Mouse (Mus musculus) embryonic facial prominence, embryonic 14.5 days (tissue): Measurements from ENCODE around the gene 4933428G20Rik. TPM values are rescaled to one million over a fixed set of nuclear protein-coding genes. Genes with fewer than 3 reads are reported as not detected.

Source experiments
- ATAC-seq: fragments of 200-750 bp; cut with Nextera tagmentation; 2 replicates; pipeline ENCODE4 v1.8.0; 2017; ENCODE audit warnings: low read depth, moderate number of reproducible peaks, moderate TSS enrichment
- DNase-seq: peaks from one replicate; pipeline ENCODE4 v3.0.0-alpha.2; 2015; ENCODE audit warnings: low spot score
- H3K27ac ChIP-seq: fragments of 300-500 bp; sonication (generic); replicated peaks from 2 replicates; pipeline ENCODE4 v1.5.1; 2014; ENCODE audit warnings: low read depth, mild to moderate bottlenecking, low read length, moderate library complexity
- H3K27me3 ChIP-seq: fragments of 300-500 bp; sonication (generic); replicated peaks from 2 replicates; pipeline ENCODE4 v1.6.1; 2014; ENCODE audit warnings: low read length; ENCODE audit not compliant: control insufficient read depth, insufficient read depth
- H3K36me3 ChIP-seq: fragments of 300-500 bp; sonication (generic); 2 replicates; pipeline ENCODE4 v1.6.1; 2014; ENCODE audit warnings: low read length, mixed read lengths; ENCODE audit not compliant: control insufficient read depth, insufficient read depth
- H3K4me1 ChIP-seq: fragments of 300-500 bp; sonication (generic); 2 replicates; pipeline ENCODE4 v1.6.1; 2014; ENCODE audit warnings: antibody characterized with exemption, low read length; ENCODE audit not compliant: control insufficient read depth, insufficient read depth
- H3K4me2 ChIP-seq: fragments of 300-500 bp; sonication (generic); 2 replicates; pipeline ENCODE4 v1.6.1; 2014; ENCODE audit warnings: low read depth, mild to moderate bottlenecking, low read length, moderate library complexity, mixed read lengths
- H3K4me3 ChIP-seq: fragments of 300-500 bp; sonication (generic); 2 replicates; pipeline ENCODE4 v1.5.1; 2014; ENCODE audit warnings: low read depth, mild to moderate bottlenecking, low read length
- H3K9ac ChIP-seq: fragments of 300-500 bp; sonication (generic); 2 replicates; pipeline ENCODE4 v1.6.1; 2014; ENCODE audit warnings: low read depth, mild to moderate bottlenecking, low read length, moderate library complexity, mixed read lengths
- H3K9me3 ChIP-seq: fragments of 300-500 bp; sonication (generic); 2 replicates; pipeline ENCODE4 v1.6.1; 2016; ENCODE audit warnings: low read length; ENCODE audit not compliant: control insufficient read depth
- WGBS: fragments of 180-500 bp; shearing (Covaris S2); extraction: QIAGEN DNeasy Blood & Tissue Kit; methylation state at CpG from one replicate; pipeline ENCODE4 v1.1.7; 2014; 5-methylcytosine and 5-hydroxymethylcytosine counted together
- polyA plus RNA-seq: library from polyadenylated mRNA; unstranded; fragments of >200 nt; fragmentation: Nextera tagmentation; extraction: Ambion mirVana; gene quantifications from 2 replicates; pipeline ENCODE4 v1.2.1, GENCODE M21; 2014

The 4933428G20Rik gene
- polyA plus RNA-seq, 1 experiment from 2014 or later = 0.13 TPM

DNA sequence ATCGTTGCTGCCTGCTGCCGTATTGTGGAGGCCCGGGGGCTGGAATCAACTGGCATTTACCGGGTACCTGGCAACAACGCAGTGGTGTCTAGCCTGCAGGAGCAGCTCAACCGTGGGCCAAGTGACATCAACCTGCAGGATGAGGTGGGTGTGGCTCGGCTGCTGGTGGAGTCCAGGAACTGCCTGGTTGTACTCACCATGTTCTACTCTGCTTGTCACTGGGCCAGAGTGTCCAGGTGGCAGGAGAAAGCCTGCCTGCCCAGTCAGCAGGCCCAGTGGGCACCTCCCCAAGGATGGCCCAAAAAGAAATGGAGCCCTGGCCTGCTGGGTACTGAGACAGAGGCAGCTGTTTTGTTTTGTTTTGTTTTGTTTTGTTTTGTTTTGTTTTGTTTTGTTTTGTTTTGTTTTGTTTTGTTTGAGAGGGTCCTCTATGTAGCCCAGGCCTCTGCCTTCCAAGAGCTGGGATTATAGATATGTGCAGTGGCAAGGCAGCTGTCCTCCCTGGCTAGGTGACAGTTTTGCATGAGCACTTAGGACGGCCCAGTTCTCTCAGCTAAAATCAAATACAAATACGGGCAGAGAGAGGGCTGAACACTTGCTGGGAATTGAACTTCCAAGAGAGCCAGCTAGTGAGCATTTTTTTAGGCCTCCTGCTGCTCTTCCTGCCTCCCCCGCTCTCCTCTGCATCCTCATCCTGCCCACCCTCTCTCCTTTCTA is 33.5 kb downstream of the 4933428G20Rik start:
- no peak for ATAC-seq
- H3K27ac ChIP-seq = no peak overlapping the region
- no peaks in the 10 kb centered on the region for H3K27me3 ChIP-seq
- no peaks in the 10 kb centered on the region for H3K4me1 ChIP-seq
- H3K4me2 ChIP-seq = no peak overlapping the region
- no peak for DNase-seq
- H3K9me3 ChIP-seq = no peaks in the 10 kb centered on the region
- 80% methylated on average over 10 of the region's 10 CpGs for WGBS
- peak overlapping the region; percentile 14; the same call in 1 of the 2 replicates for H3K9ac ChIP-seq
- no peak overlapping the region for H3K4me3 ChIP-seq
- H3K36me3 ChIP-seq = peaks cover 93% of the 10 kb centered on the region

DNA sequence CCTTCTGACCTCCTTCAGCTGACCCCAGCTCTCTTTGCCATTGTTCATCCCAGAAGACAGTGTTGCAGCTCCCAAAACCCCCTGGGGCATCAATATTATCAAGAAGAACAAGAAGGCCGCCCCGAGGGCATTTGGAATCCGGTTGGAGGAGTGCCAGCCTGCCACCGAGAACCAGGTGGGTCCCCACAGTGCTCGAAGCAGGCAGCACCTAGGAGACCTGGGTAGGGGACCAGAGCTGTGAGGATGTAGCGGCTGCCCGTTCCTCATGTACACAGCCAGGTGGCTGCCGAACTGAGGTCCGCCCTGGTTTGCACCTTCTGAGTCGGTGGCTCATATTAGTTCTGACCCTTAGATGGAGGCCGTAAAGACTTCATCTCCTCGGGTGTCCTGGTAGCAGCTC is 34.2 kb downstream of the 4933428G20Rik start:
- no peak overlapping the region for H3K4me3 ChIP-seq
- no peak overlapping the region for H3K4me2 ChIP-seq
- H3K9ac ChIP-seq = no peak overlapping the region
- DNase-seq (no peak), ATAC-seq (no peak)
- no peak overlapping the region for H3K27ac ChIP-seq
- WGBS = 88% methylated on average over 10 of the region's 12 CpGs
- no peaks in the 10 kb centered on the region for H3K4me1 ChIP-seq
- H3K36me3 ChIP-seq = peaks cover 93% of the 10 kb centered on the region
- H3K9me3 ChIP-seq = no peaks in the 10 kb centered on the region
- no peaks in the 10 kb centered on the region for H3K27me3 ChIP-seq

DNA sequence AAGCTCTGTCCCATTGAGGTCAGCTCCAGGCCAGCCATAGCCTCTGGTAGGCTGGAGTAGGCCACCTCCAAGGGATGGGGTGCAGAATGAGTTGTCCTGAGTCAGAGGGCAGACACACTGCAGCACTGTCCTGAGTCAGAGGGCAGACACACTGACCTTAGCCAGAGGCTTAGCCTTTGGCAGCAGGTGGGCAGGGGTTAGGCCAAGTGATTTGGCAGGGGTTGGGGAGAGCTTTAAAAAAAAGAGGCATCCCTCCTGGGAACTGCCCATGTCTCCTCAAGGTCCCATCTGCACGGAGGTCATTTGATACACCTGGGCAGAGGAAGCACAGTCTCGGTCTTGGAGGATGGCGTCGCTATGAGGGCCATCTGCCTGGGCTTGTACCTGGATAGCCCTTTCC is 36.1 kb downstream of the 4933428G20Rik start:
- no peaks in the 10 kb centered on the region for H3K4me1 ChIP-seq
- DNase-seq (no peak), ATAC-seq (no peak)
- no peak overlapping the region for H3K4me2 ChIP-seq
- H3K36me3 ChIP-seq = peaks cover 93% of the 10 kb centered on the region
- no peaks in the 10 kb centered on the region for H3K27me3 ChIP-seq
- H3K9me3 ChIP-seq = no peaks in the 10 kb centered on the region
- H3K4me3 ChIP-seq = no peak overlapping the region
- no peak overlapping the region for H3K9ac ChIP-seq
- H3K27ac ChIP-seq = no peak overlapping the region
- WGBS = 53% methylated on average over 2 of the region's 4 CpGs

DNA sequence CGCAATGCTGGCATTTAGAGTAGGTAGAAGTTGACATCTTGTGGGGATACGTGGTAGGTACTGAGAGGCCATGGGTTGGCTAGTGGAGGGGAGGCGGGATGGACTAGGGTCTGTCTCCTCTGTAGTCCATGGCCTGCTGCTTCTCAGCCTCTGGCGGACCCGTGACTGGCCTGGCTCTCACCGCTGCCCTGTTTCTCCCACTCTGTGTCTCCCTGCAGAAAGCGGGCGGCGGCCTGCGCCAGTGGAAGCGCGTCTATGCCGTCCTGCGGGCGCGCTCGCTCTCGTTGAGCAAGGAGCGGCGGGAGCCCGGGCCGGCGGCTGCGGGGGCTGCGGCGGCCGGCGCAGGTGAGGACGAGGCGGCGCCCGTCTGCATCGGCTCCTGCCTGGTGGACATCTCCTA is 37.0 kb downstream of the 4933428G20Rik start:
- Histone ChIP-seq H3K27me3 (no peaks in the 10 kb centered on the region), H3K36me3 (peaks cover 96% of the 10 kb centered on the region), H3K4me2 (no peak overlapping the region), H3K9me3 (no peaks in the 10 kb centered on the region), H3K27ac (no peak overlapping the region), H3K4me3 (no peak overlapping the region), H3K4me1 (no peaks in the 10 kb centered on the region), H3K9ac (no peak overlapping the region)
- ATAC-seq (no peak), DNase-seq (no peak)
- 50% methylated on average over 33 of the region's 33 CpGs for WGBS

GRCm38 (mm10) chr11:97462538-97462937 is 37.6 kb downstream of the 4933428G20Rik start:
- ATAC-seq = no peak
- Histone ChIP-seq H3K4me2 (no peak overlapping the region), H3K27me3 (no peaks in the 10 kb centered on the region), H3K9me3 (no peaks in the 10 kb centered on the region), H3K9ac (no peak overlapping the region), H3K4me3 (no peak overlapping the region), H3K27ac (no peak overlapping the region), H3K4me1 (no peaks in the 10 kb centered on the region), H3K36me3 (peaks cover 98% of the 10 kb centered on the region)
- no peak for DNase-seq
- 87% methylated on average over 6 of the region's 6 CpGs for WGBS

GRCm38 (mm10) chr11:97461307-97461820 is 38.8 kb downstream of the 4933428G20Rik start:
- 89% methylated on average over 3 of the region's 3 CpGs for WGBS
- no peak for ATAC-seq
- DNase-seq = no peak
- no peaks in the 10 kb centered on the region for H3K4me1 ChIP-seq
- no peak overlapping the region for H3K9ac ChIP-seq
- H3K27ac ChIP-seq = no peak overlapping the region
- H3K4me2 ChIP-seq = no peak overlapping the region
- no peaks in the 10 kb centered on the region for H3K9me3 ChIP-seq
- no peak overlapping the region for H3K4me3 ChIP-seq
- no peaks in the 10 kb centered on the region for H3K27me3 ChIP-seq
- peaks cover 98% of the 10 kb centered on the region for H3K36me3 ChIP-seq

DNA sequence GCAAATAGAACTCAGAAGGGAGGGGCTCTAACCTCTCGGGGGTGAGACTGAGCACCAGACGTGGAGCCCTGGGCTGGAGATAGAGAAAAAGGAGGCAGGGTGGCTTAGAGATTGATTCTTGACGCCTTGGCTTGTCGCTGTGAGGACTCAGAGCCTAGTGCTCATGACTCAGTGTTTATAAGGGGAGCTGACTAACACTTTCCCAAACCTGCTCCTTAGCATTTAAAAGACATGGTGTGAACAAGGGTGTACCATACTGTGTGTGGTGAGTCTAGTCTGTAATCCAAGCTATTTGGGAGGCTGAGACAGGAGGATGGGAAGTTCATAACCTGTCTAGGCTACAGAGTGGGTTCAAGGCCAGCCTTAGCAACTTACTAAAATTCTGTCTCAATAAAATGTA is 43.0 kb downstream of the 4933428G20Rik start:
- ATAC-seq (no peak), DNase-seq (no peak)
- Histone ChIP-seq H3K4me2 (no peak overlapping the region), H3K36me3 (peaks cover 98% of the 10 kb centered on the region), H3K4me1 (no peaks in the 10 kb centered on the region), H3K9me3 (no peaks in the 10 kb centered on the region), H3K4me3 (no peak overlapping the region), H3K9ac (no peak overlapping the region), H3K27me3 (no peaks in the 10 kb centered on the region), H3K27ac (no peak overlapping the region)
- WGBS = 77% methylated on average over 4 of the region's 4 CpGs

DNA sequence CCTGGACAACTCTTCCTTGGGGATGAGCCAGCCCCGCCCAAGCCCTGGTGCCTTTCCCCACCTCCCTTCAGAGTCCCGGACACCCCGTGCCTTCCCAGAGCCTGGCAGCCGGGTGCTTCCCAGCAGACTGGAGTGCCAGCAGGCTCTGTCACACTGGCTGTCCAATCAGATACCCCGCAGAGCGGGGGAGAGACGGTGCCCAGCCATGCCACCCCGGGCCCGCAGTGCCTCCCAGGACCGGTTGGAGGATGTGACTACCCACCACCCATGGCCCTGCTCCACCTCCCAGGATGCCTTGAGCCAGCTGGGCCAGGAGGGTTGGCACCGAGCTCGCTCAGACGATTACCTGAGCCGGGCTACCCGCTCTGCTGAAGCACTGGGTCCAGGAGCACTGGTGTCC is 48.5 kb downstream of the 4933428G20Rik start:
- ATAC-seq (no peak), DNase-seq (no peak)
- 93% methylated on average over 13 of the region's 15 CpGs for WGBS
- no peak overlapping the region; the same call in 1 of the 2 replicates for H3K4me3 ChIP-seq
- no peaks in the 10 kb centered on the region for H3K9me3 ChIP-seq
- 0 out of 2 replicates have a peak overlapping the region, but pooled peaks have one; percentile 78 for H3K4me2 ChIP-seq
- H3K27me3 ChIP-seq = no peaks in the 10 kb centered on the region
- peaks cover 76% of the 10 kb centered on the region for H3K36me3 ChIP-seq
- peaks cover 15% of the 10 kb centered on the region for H3K4me1 ChIP-seq
- no peak overlapping the region for H3K9ac ChIP-seq
- H3K27ac ChIP-seq = peak overlapping the region; percentile 91; the same call in 1 of the 2 replicates
